Mouse (Mus musculus) forelimb bud, embryonic 11.5 days (tissue): ENCODE results near the gene Gm17190.
"Not testable (repeated sequence)": the region's sequence is repeated elsewhere in the genome, so short reads cannot be mapped to it uniquely, and the experiment has no call there.

ENCODE experiments used
- DNase-seq: peaks from one replicate; pipeline ENCODE4 v3.0.0-alpha.2; 2012; ENCODE audit warnings: low read depth, low spot score

The Gm17190 gene

DNA sequence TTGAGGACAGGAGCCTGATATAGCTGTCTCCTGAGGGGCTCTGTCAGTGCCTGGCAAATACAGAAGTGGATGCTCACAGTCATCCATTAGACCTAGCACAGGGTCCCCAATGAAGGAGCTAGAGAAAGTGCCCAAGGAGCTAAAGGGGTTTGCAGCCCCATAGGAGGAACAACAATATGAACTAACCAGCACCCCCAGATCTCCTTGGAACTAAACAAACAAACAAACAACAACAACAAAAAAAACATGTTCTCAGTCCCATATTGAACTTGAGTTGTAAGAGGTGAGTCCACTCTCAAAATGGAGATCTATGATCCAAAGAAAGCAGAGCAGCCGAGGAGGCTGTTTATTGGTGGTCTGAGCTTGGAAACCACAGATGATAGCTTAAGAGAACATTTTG is at the start of gene Gm17190:
TSS of gene Gm17190 (plus strand) at position 301 of the 400 bp plus-strand sequence.
- DNase-seq = not testable (repeated sequence)

DNA sequence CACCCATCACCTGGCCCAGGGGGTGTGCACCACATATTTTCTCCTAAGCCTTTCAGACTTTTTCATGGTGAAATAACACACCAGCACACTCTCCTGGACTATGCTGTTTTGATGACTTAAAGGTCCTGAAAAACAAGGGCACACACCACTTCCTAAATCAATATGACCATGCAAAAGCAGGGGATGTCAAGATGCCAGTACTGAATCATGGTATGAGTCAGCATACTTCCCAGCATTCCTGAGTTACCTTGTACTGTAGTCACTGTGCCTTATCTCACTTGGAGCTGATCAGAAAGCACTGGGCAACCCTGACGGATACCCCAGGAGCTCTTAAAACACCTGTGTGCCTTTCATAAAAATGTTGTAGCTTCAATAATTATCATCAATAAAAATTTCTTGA is 42.3 kb upstream of the Gm17190 start:
- DNase-seq = no peak

DNA sequence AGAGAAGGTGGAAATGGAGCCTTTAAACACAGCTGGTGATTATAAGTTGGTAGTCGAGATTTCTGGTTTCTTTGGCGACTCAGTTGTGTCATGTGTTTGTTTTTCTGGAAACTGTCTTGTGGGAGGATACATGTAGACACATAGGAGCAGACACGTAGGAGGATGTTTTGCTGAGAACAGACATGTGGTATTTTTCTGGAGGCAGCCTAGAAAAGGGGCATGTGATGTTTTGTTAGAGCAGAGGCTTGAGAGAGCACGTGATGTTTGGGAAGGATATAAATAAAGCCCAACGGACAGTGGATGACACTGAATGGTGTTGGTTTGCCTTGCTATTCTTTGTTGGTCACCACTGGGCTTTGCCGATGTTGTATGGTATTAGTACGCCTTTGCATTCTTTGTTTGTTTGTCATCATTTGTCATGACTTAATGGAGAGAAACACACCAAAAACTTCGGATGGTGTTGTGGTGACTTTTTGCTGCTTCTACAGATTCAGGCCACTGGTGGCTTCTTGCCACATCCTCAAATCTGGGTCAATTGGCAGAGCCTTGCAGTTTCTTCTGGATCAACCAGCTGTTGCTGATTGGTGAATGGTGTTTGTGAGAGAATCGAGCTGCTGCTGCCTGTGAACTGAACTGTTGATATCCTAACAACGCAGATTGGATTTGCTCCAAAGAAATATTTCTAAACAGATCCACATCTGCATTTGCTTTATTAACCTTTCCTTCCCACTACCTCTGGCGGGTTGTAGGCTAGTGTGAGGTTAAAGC is 41.4 kb upstream of the Gm17190 start:
- DNase-seq = no peak

DNA sequence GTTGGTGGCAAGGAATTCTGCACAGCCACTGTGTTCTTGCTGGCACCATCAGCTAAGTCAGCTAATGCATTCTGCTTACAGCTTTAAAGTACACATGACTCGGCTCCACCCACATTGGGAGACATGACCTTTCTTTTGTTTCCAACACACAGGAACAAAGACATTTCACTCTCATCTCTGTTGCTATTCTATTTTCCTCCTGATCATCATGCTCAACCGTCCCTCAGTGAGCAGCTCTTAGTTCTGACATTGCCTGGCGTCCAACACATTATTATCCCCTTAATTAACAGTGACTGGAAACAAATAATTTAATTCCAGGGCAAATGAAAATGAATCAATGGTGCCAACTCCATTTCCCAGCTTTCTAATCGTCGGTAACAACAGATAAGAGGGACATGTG is 36.5 kb upstream of the Gm17190 start:
- DNase-seq = no peak

DNA sequence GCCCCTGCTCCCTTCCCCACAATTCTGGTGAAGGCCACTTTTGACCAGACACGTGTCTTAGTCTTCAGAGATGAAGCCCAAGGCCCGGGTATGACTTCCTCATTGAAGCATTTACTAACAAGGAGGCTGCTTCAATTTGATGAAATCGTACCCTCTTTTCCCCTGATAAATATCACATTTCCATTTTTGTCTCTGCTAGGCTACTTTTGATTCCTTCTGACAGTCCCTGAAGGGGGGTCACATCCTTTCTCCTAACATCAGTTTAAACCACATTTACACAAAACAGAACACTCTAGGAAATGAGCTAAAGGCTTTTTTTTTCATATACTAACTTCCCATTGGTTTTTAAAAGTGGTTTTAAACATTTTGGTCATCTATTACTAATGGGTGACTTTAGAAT is 29.1 kb upstream of the Gm17190 start:
- no peak for DNase-seq

DNA sequence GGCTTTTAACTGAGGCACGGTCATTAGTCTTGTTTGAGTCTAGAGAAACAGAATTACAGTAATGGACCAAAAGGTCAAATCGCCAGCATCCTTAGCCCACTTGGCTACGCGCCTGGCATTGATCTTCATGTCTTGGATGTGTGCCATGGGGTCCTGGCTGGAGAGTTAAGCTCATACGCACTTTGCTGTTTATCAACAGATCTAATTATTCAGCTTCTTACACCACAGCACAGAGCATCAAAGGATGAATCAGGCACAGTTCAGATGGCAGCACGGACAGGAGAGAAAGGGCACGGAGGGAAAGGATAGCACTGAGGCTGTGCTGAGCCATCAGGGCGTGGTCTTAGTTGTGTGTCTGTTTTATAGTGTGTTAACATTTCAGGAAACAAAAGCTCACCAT is 8.3 kb upstream of the Gm17190 start:
- DNase-seq = no peak

DNA sequence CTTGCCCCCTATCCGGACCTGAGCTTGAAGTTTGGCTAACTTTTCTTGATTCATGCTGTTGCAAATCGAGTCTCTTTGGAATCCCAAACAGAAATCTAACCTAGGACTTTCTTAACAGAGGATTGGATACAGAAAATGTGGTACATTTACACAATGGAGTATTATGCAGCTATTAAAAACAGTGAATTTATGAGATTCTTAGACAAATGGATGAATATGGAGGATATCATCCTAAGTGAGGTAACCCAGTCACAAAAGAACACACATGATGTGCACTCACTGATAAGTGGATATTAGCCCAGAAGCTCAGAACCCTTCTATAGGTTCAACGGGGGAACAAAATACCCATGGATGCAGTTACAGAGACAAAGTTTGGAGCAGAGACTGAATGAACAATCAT is 578 bp upstream of the Gm17190 start, which contains the start of gene Gm20075:
TSS of gene Gm20075 (minus strand) at position 101 of the 400 bp plus-strand sequence.
- DNase-seq = not testable (repeated sequence)

DNA sequence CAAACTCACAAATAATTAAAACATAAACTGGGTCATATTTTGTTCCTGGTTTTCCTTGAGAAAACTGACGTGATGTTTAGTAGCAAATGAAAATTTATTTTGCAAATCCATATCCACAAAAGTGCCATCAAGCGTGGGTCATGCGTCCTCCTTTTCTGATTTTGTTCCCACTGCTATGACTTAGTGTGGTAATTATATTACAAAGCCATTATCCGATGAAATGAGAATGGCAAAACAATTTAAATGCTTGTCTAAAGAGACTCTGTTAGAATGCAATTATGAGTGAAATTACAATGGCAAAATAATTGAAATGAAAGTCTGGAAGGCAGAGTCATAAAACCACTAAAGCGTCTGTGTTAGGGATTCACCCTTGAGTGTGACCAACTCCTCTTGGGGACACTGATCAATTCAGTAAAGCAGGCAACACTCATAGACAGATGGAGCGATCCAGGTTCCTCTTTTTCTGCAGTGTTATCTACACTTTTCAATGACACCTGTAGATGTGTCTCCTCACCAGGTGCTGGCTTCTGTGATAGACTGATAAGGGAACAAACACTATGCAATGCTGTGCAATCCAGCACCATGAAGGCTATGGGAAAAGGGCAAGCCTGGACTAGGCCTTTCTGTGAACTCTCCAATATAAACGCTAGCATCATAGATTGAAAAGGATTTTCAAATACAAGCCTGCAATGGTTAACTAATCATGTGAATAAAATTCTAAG is 3.9 kb downstream of the Gm17190 start:
- no peak for DNase-seq

DNA sequence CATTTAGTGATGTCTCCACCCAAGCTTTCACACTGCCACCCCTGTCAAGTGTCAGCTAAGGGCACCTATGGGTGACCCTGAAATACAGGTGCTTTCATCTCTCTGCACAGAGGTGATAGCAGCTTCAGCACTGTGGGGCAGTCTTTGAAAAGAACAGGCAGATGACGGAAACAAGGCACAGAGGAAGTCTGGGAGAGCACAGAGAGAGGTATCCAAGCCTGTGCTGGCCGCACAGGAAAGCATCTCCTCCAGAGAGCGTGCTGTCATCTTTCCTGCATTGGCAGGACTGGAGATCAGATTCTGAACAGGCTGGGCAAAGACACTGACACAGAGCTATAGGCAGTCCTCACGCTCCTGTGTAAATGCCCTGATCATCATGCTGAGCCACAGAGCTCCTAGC is 9.1 kb downstream of the Gm17190 start:
- no peak for DNase-seq

DNA sequence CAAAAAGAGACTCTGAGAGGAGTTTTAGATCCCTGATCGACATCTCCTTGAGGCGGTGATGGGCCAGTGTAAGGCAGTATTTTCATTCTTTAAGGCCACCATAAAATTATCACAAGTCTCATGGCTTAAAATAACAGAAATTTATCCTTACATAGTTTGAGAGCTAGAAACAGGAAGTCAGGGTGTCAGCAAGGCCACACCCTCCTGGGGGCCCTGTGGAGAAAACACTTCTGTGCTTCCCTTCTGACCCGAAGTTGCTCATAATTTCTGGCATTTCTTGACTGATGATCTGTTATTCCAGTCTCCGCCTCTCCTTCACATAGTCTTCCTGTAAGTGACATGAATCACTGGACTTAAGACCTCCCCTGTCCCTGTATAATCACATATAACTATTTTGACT is 24.5 kb downstream of the Gm17190 start:
- DNase-seq = no peak

DNA sequence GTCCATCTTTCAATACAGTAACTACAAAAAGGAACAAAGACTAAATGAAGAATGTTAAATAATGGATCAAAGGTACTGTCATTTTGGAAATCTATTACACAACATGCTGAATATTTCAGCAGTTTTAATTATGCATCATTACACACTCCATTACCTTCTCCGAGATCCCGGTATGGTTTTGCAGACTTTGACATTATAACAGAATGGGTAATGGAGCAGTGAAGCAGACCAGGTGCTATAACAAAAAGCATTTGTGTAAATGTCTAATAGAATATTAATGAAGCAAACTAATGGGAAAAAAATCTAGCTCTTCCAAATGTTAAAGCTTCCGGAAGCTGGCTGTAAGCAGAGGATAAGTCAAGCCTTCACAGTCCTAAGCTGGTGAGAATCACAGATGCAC is 28.9 kb downstream of the Gm17190 start:
- no peak for DNase-seq

DNA sequence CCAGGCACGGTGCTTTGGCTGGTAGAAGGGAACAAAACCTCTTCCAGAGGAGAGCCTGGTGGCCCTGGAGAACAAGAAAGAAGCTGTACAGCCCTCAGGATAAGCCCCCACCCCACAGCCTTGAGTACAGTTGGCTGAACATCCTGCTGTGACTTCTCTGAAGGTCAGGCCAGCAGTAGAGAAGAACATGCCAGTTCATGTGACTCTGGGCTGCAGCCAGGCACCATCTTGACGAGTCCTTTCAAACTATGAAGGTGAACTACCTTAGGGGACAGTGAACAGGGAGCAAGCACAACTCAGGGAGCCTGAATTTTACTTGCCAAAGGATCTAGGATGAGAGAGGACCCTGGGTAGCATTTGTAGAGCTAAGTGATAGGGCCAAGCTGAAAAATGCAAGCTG is 30.9 kb downstream of the Gm17190 start:
- no peak for DNase-seq

DNA sequence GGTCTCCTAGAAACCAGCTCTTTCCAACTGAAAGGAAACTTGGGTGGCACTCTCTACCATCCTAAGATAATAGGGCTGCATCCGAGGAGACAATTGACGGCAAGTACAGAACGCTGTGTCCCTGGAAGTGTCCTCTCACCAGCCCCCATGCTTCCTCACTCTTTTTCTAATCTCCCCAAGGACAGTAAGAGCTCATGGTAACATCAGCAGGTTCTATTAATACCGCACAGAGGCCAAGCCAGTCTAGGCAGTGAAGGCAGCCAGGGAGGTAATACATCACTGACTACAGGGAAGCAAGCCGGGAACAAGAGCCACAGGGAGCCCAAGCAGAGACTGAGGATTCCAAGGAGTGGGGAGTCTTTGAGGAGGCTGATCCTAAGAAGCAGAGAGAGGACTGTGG is 43.2 kb downstream of the Gm17190 start:
- no peak for DNase-seq

DNA sequence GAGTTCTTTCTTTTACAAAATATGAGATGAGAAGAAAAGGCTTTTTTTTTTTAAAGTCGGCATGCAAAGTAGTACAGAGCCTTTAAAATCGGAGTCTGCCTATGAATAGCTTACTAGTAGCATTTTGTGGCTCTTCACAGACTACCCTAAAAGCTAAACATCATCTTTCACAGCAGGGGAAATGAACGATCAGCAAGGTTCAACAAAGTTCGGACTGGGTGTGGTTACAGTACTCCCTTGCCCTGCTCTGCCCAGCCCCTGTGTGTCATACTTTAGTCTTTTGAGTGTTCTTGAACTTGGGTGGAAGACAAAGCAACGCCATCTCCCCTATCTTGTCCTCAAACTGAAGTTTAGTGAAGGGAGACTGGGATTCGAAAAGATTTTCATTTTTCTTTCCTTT is 44.8 kb downstream of the Gm17190 start:
- no peak for DNase-seq

DNA sequence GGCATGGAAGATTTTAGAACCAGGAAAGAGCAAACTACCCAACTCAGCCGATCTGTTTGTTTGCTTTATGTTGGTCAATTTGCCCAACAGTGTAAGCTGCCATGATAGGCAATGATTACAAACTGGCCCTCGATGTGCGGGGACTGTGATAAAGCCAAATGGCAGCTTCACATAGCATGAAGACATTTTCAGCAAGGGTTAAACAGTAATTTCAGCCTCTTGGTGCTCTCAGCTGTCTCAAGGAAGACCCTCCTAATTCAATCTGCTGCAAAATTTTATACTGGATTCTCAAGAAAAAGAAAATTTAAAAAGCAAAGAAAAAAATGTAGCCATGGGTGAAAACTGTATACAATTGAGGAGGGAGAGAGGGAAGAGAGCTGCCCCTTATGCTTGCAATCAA is 47.2 kb downstream of the Gm17190 start:
- DNase-seq = no peak

DNA sequence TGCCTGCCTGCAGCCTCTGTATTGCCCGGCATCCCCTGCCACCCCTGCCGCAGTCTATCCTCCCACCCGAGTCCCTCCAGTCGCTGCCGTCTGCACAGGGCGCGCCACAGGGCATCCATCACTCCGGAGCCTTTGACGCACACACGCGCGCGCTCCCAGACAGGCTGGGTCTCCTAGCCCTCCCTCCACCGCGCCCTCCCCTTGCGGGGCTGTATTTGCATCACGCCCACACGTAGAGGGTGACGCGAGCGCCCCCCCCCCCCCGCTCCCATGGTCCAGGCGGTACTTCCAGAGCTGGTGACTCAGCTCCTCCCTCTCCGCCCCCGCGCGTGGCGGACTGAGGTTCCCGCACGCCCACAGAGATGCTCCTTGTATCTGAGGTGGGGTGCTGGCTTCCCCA is 49.2 kb downstream of the Gm17190 start:
- peak; percentile 50 for DNase-seq

DNA sequence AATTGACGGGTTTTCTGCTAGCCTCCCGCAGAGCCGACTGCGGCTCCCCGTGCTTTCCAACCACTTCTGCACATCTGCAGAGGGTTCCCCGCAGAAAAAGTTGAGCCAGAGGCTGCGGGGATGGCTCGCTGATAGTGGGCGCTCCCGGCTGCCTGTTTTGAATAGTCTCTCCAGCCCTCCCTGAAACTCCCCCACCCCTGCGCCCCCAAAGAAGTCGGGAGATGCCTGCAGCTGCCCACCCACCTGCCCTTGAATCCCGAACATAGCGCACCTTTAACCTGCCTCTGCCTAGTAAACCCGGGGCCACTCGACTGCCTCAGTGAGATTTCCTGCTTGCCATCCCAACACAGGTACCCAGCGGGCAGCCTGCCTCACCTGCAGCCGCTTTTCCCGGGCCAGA is 50.1 kb downstream of the Gm17190 start:
- no peak for DNase-seq

DNA sequence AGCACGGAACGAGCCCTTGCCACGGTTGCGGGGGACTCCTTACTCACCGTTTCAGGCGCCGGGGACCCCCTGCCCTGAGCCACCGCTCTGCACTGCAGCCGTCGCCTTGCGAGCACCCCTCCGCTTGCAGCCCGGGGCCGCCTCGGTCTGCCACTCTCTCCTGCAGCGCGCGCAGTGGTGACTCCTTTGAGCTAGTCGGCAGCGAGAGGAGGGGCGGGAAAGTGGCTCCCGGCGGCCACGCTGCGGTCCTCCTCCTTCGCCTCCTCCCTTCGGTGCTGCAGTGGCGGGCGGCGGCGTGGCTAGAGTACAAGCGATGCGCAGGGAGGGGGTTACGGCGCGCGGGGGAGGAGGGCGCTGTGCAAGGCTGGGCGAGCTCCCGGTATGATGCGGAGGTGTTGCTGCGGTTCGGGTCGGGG is 50.6 kb downstream of the Gm17190 start, which contains the start of gene Sv2c:
TSS of gene Sv2c (minus strand) at position 177 of the 416 bp plus-strand sequence.
- peak; percentile 61 for DNase-seq
